Mouse (Mus musculus) spleen, postnatal 14 days (tissue): Measurements from ENCODE around the gene 9130213A22Rik.
A peak's percentile ranks its signal among the peaks of the same experiment; 100 is the strongest.
"Not testable (repeated sequence)": the region's sequence is repeated elsewhere in the genome, so short reads cannot be mapped to it uniquely, and the experiment has no call there.

ENCODE experiments used
- DNase-seq, 2 experiments: peaks; one replicate each; pipeline ENCODE4 v3.0.0; 2021 to 2022; ENCODE audit warnings: low spot score in 2 of 2

The 9130213A22Rik gene

GRCm38 (mm10) chr11:69093856-69094255 lies 28.5 kb downstream of the 9130213A22Rik start:
- not testable (repeated sequence) for DNase-seq

- DNase-seq, result no peak
Observed at GRCm38 (mm10) chr11:69092871-69093270, 29.5 kb downstream of the 9130213A22Rik start.

GRCm38 (mm10) chr11:69092386-69092751 lies 30.0 kb downstream of the 9130213A22Rik start:
- DNase-seq, result peak; percentile 83 to 93

- DNase-seq, result no peak
Observed at GRCm38 (mm10) chr11:69091566-69092385, 30.6 kb downstream of the 9130213A22Rik start.

GRCm38 (mm10) chr11:69090367-69090766 lies 32.0 kb downstream of the 9130213A22Rik start:
- no peak for DNase-seq

GRCm38 (mm10) chr11:69089616-69090290 lies 32.6 kb downstream of the 9130213A22Rik start:
- DNase-seq, result no peak

- no peak for DNase-seq
Observed at GRCm38 (mm10) chr11:69088856-69089615, 33.4 kb downstream of the 9130213A22Rik start.

GRCm38 (mm10) chr11:69088103-69088855 lies 34.1 kb downstream of the 9130213A22Rik start, which contains the start of gene Vamp2:
Gene Vamp2 (plus strand): TSS chr11:69088490.
- DNase-seq, result peak; percentile 71 to 87

GRCm38 (mm10) chr11:69087597-69087996 lies 34.8 kb downstream of the 9130213A22Rik start:
- DNase-seq, result no peak

GRCm38 (mm10) chr11:69087082-69087481 lies 35.3 kb downstream of the 9130213A22Rik start:
- no peak for DNase-seq

- no peak for DNase-seq
Observed at GRCm38 (mm10) chr11:69086390-69086789, 36.0 kb downstream of the 9130213A22Rik start.

GRCm38 (mm10) chr11:69085608-69086007 lies 36.8 kb downstream of the 9130213A22Rik start:
- DNase-seq, result no peak

- DNase-seq, result no peak
Observed at GRCm38 (mm10) chr11:69081613-69082012, 40.8 kb downstream of the 9130213A22Rik start.

- no peak for DNase-seq
Observed at GRCm38 (mm10) chr11:69080855-69081222, 41.5 kb downstream of the 9130213A22Rik start.

GRCm38 (mm10) chr11:69080102-69080854 lies 42.1 kb downstream of the 9130213A22Rik start:
- DNase-seq, result no peak

- DNase-seq, result no peak
Observed at GRCm38 (mm10) chr11:69078805-69079438, 43.5 kb downstream of the 9130213A22Rik start.

- no peak for DNase-seq
Observed at GRCm38 (mm10) chr11:69078041-69078440, 44.3 kb downstream of the 9130213A22Rik start.

GRCm38 (mm10) chr11:69077316-69077715 lies 45.1 kb downstream of the 9130213A22Rik start:
- DNase-seq, result no peak

- no peak for DNase-seq
Observed at GRCm38 (mm10) chr11:69076572-69076971, 45.8 kb downstream of the 9130213A22Rik start.

GRCm38 (mm10) chr11:69075764-69076479 lies 46.5 kb downstream of the 9130213A22Rik start:
- no peak for DNase-seq
